Mouse (Mus musculus): ENCODE data around the gene Bnip2. TPM values are rescaled to one million over a fixed set of nuclear protein-coding genes. Genes with fewer than 3 reads are reported as not detected.
A peak's percentile ranks its signal among the peaks of the same experiment; 100 is the strongest.
"Not testable (repeated sequence)": the region's sequence is repeated elsewhere in the genome, so short reads cannot be mapped to it uniquely, and the experiment has no call there.

The Bnip2 gene
- polyA plus RNA-seq, 1 experiment from 2014 or later = 85.2 TPM

- under 1% methylated on average over 55 of the region's 57 CpGs for WGBS
- Histone ChIP-seq H3K4me1 (replicated peaks) (peaks cover 21% of the 10 kb centered on the region), H3K27ac (peak within 1 kb of the TSS; percentile 95), H3K27me3 (no peaks in the 10 kb centered on the region), H3K4me3 (peak within 1 kb of the TSS; percentile 86), H3K9me3 (no peaks in the 10 kb centered on the region), H3K9ac (peak within 1 kb of the TSS; percentile 90), H3K36me3 (peaks cover 30% of the 10 kb centered on the region), H3K4me2 (peak within 1 kb of the TSS; percentile 80)
- peak; percentile 98 for ATAC-seq (ENCODE audit: low FRiP score)
Measured at GRCm38 (mm10) chr9:70012408-70012901, 23.2 kb downstream of the Bnip2 start, which contains the start of gene Gtf2a2. TSS of gene Gtf2a2 (plus strand) at chr9:70012550.

GRCm38 (mm10) chr9:70015632-70016031 lies 26.4 kb downstream of the Bnip2 start:
- no peak for ATAC-seq (ENCODE audit: low FRiP score)
- H3K27ac ChIP-seq = no peak overlapping the region
- H3K9ac ChIP-seq = no peak overlapping the region
- no peak overlapping the region for H3K4me2 ChIP-seq
- H3K36me3 ChIP-seq = peaks cover 10% of the 10 kb centered on the region
- peaks cover 21% of the 10 kb centered on the region for H3K4me1 ChIP-seq (replicated peaks)
- H3K9me3 ChIP-seq = no peaks in the 10 kb centered on the region
- no peaks in the 10 kb centered on the region for H3K27me3 ChIP-seq
- 93% methylated on average over 2 of the region's 2 CpGs for WGBS
- H3K4me3 ChIP-seq = no peak overlapping the region

- Histone ChIP-seq H3K9me3 (no peaks in the 10 kb centered on the region), H3K4me3 (no peak overlapping the region), H3K9ac (no peak overlapping the region), H3K4me2 (no peak overlapping the region), H3K27ac (no peak overlapping the region), H3K36me3 (peaks cover 13% of the 10 kb centered on the region), H3K27me3 (no peaks in the 10 kb centered on the region), H3K4me1 (replicated peaks) (peaks cover 6% of the 10 kb centered on the region)
- no peak for ATAC-seq (ENCODE audit: low FRiP score)
Measured at GRCm38 (mm10) chr9:70018879-70019278, 29.6 kb downstream of the Bnip2 start.

GRCm38 (mm10) chr9:70021610-70022009 lies 32.3 kb downstream of the Bnip2 start:
- 78% methylated on average over 1 of the region's 1 CpGs for WGBS
- H3K4me2 ChIP-seq = no peak overlapping the region

GRCm38 (mm10) chr9:70022083-70022482 lies 32.8 kb downstream of the Bnip2 start:
- H3K36me3 ChIP-seq = peaks cover 11% of the 10 kb centered on the region
- H3K27ac ChIP-seq = no peak overlapping the region
- no peaks in the 10 kb centered on the region for H3K27me3 ChIP-seq
- H3K9ac ChIP-seq = no peak overlapping the region
- 96% methylated on average over 4 of the region's 4 CpGs for WGBS
- H3K4me3 ChIP-seq = no peak overlapping the region
- no peak overlapping the region for H3K4me2 ChIP-seq
- H3K4me1 ChIP-seq (replicated peaks) = no peaks in the 10 kb centered on the region
- ATAC-seq (ENCODE audit: low FRiP score) = no peak
- H3K9me3 ChIP-seq = no peaks in the 10 kb centered on the region

More at GRCm38 (mm10) chr9:70021610-70022009, 32.3 kb downstream of the Bnip2 start:
- Histone ChIP-seq H3K27ac (no peak overlapping the region), H3K4me3 (no peak overlapping the region), H3K27me3 (no peaks in the 10 kb centered on the region), H3K36me3 (peaks cover 11% of the 10 kb centered on the region), H3K9ac (no peak overlapping the region), H3K9me3 (no peaks in the 10 kb centered on the region), H3K4me1 (replicated peaks) (no peaks in the 10 kb centered on the region)
- no peak for ATAC-seq (ENCODE audit: low FRiP score)

GRCm38 (mm10) chr9:70023615-70024014 lies 34.3 kb downstream of the Bnip2 start:
- not testable (repeated sequence) for H3K4me2 ChIP-seq; H3K4me1 ChIP-seq (replicated peaks); ATAC-seq (ENCODE audit: low FRiP score); H3K9ac ChIP-seq; H3K27me3 ChIP-seq; H3K9me3 ChIP-seq; H3K4me3 ChIP-seq; H3K27ac ChIP-seq
- 77% methylated on average over 1 of the region's 1 CpGs for WGBS
- peaks cover 11% of the 10 kb centered on the region for H3K36me3 ChIP-seq

- no peaks in the 10 kb centered on the region for H3K9me3 ChIP-seq
- no peaks in the 10 kb centered on the region for H3K27me3 ChIP-seq
- ATAC-seq (ENCODE audit: low FRiP score) = no peak
- H3K9ac ChIP-seq = no peak overlapping the region
- H3K4me3 ChIP-seq = no peak overlapping the region
- no peaks in the 10 kb centered on the region for H3K4me1 ChIP-seq (replicated peaks)
- peaks cover 8% of the 10 kb centered on the region for H3K36me3 ChIP-seq
- H3K4me2 ChIP-seq = no peak overlapping the region
- no peak overlapping the region for H3K27ac ChIP-seq
Measured at GRCm38 (mm10) chr9:70024648-70025047, 35.4 kb downstream of the Bnip2 start.

- Histone ChIP-seq H3K4me3 (no peak overlapping the region), H3K27ac (no peak overlapping the region), H3K4me1 (replicated peaks) (no peaks in the 10 kb centered on the region), H3K27me3 (no peaks in the 10 kb centered on the region), H3K36me3 (0 out of 2 replicates have a peak, but pooled peaks cover 3% of the 10 kb centered on the region), H3K4me2 (no peak overlapping the region), H3K9ac (no peak overlapping the region), H3K9me3 (no peaks in the 10 kb centered on the region)
- WGBS = 92% methylated on average over 2 of the region's 2 CpGs
- ATAC-seq (ENCODE audit: low FRiP score) = no peak
Measured at GRCm38 (mm10) chr9:70025365-70026012, 36.2 kb downstream of the Bnip2 start.

GRCm38 (mm10) chr9:70032167-70032566 lies 42.9 kb downstream of the Bnip2 start:
- H3K27ac ChIP-seq = no peak overlapping the region
- no peaks in the 10 kb centered on the region for H3K4me1 ChIP-seq (replicated peaks)
- WGBS = 100% methylated on average over 1 of the region's 1 CpGs
- H3K9me3 ChIP-seq = no peaks in the 10 kb centered on the region
- no peaks in the 10 kb centered on the region for H3K27me3 ChIP-seq
- no peak for ATAC-seq (ENCODE audit: low FRiP score)
- H3K4me3 ChIP-seq = no peak overlapping the region
- no peaks in the 10 kb centered on the region for H3K36me3 ChIP-seq
- no peak overlapping the region for H3K4me2 ChIP-seq
- no peak overlapping the region for H3K9ac ChIP-seq

GRCm38 (mm10) chr9:70033056-70033455 lies 43.8 kb downstream of the Bnip2 start:
- H3K4me2 ChIP-seq = no peak overlapping the region
- no peak overlapping the region for H3K9ac ChIP-seq
- WGBS = 70% methylated on average over 9 of the region's 9 CpGs
- H3K27ac ChIP-seq = no peak overlapping the region
- no peaks in the 10 kb centered on the region for H3K9me3 ChIP-seq
- no peaks in the 10 kb centered on the region for H3K4me1 ChIP-seq (replicated peaks)
- no peaks in the 10 kb centered on the region for H3K27me3 ChIP-seq
- H3K36me3 ChIP-seq = no peaks in the 10 kb centered on the region
- H3K4me3 ChIP-seq = no peak overlapping the region
- ATAC-seq (ENCODE audit: low FRiP score) = no peak

- Histone ChIP-seq H3K9ac (no peak overlapping the region), H3K27ac (no peak overlapping the region), H3K9me3 (no peaks in the 10 kb centered on the region; the same call in 1 of the 2 replicates), H3K27me3 (no peaks in the 10 kb centered on the region), H3K36me3 (no peaks in the 10 kb centered on the region), H3K4me2 (no peak overlapping the region), H3K4me3 (no peak overlapping the region), H3K4me1 (replicated peaks) (no peaks in the 10 kb centered on the region)
- 94% methylated on average over 7 of the region's 7 CpGs for WGBS
- ATAC-seq (ENCODE audit: low FRiP score) = no peak
Measured at GRCm38 (mm10) chr9:70034702-70035101, 45.4 kb downstream of the Bnip2 start.

- H3K9ac ChIP-seq = no peak overlapping the region
- H3K27ac ChIP-seq = no peak overlapping the region
- no peak overlapping the region for H3K4me2 ChIP-seq
- H3K4me3 ChIP-seq = no peak overlapping the region
- H3K4me1 ChIP-seq (replicated peaks) = no peaks in the 10 kb centered on the region
- no peaks in the 10 kb centered on the region for H3K27me3 ChIP-seq
- no peak for ATAC-seq (ENCODE audit: low FRiP score)
- no peaks in the 10 kb centered on the region; the same call in 1 of the 2 replicates for H3K9me3 ChIP-seq
- WGBS = 73% methylated on average over 4 of the region's 4 CpGs
- H3K36me3 ChIP-seq = no peaks in the 10 kb centered on the region
Measured at GRCm38 (mm10) chr9:70036646-70037045, 47.4 kb downstream of the Bnip2 start.

GRCm38 (mm10) chr9:70037988-70038387 lies 48.7 kb downstream of the Bnip2 start, which contains the start of gene Gcnt3:
TSS of gene Gcnt3 (minus strand) at chr9:70038088.
- H3K36me3 ChIP-seq = no peaks in the 10 kb centered on the region
- no peak within 1 kb of the TSS for H3K4me2 ChIP-seq
- 92% methylated on average over 7 of the region's 7 CpGs for WGBS
- no peaks in the 10 kb centered on the region; the same call in 1 of the 2 replicates for H3K9me3 ChIP-seq
- no peaks in the 10 kb centered on the region for H3K27me3 ChIP-seq
- H3K4me1 ChIP-seq (replicated peaks) = no peaks in the 10 kb centered on the region
- no peak for ATAC-seq (ENCODE audit: low FRiP score)
- no peak within 1 kb of the TSS for H3K9ac ChIP-seq
- no peak within 1 kb of the TSS for H3K4me3 ChIP-seq
- H3K27ac ChIP-seq = no peak within 1 kb of the TSS
